Mouse (Mus musculus): ENCODE data around the gene Csl. TPM values are rescaled to one million over a fixed set of nuclear protein-coding genes. Genes with fewer than 3 reads are reported as not detected.

Csl gene
- not detected in 2 replicates for total RNA-seq (2014; rRNA removed)
- 0.06 and 0.10 TPM in 2 replicates for polyA plus RNA-seq (2015; fragmentation: Nextera tagmentation; extraction: Ambion mirVana)

DNA sequence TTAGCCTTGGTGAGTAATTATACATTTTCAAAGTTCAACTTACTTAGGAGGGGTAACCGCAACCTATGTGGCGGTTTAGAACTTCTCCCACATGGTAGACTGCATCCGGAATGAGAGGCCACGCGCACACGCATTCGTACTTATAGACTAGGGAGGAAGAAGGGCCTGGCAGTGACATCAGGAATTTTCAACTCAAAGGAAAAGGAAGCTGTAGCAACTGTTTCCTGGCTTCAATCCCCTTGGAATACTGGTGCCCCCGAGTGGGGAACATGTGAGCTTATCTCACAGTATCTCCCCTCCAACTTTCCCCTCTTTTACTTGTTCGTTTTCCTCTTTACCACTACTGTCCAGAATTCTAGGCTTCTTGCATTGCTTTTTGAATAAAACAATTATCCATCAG lies at the start of gene Csl:
Gene Csl (minus strand): TSS at position 101 of the 400 bp plus-strand sequence.
- TF ChIP-seq CTCF (IDR thresholded peaks at IDR 0.05; ENCODE audit: low read depth): no peak
- Histone ChIP-seq H3K36me3 (ENCODE audit: insufficient read depth) (no peaks in the 10 kb centered on the region), H3K9me3 (ENCODE audit: low read length) (no peaks in the 10 kb centered on the region), H3K4me2 (ENCODE audit: low read depth) (no peak within 1 kb of the TSS), H3K4me3 (ENCODE audit: low read depth, low read length) (no peak within 1 kb of the TSS), H3K27ac (ENCODE audit: low read depth, low read length) (no peak within 1 kb of the TSS), H3K9ac (no peak within 1 kb of the TSS), H3K4me1 (ENCODE audit: insufficient read depth) (no peaks in the 10 kb centered on the region), H3K27me3 (ENCODE audit: insufficient read depth, low read length) (no peaks in the 10 kb centered on the region)
- 92% methylated on average over 9 of the region's 9 CpGs for WGBS
- no peak for DNase-seq
- no peak for ATAC-seq

DNA sequence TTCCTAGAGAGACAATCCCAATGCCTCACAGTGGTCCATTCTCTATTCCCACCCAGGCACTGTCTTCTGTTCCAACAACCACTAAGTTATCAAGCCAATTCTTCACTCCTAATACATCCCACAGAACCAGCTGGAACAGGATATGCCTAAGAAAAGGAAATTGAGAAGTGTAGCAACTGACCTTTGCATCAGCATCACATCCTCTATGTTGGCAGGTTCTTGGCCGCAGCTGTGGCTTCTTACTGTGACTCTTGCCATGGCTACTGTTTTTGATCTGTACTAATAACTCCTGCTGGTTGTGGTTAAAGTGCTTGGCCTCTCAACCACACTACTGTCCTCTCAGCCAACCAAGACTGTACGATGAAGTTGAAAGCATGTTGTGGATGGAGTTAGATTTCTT lies 30.0 kb upstream of the Csl start:
- no peaks in the 10 kb centered on the region for H3K36me3 ChIP-seq (ENCODE audit: insufficient read depth)
- DNase-seq: no peak
- TF ChIP-seq CTCF (IDR thresholded peaks at IDR 0.05; ENCODE audit: low read depth): no peak
- no peak overlapping the region for H3K4me3 ChIP-seq (ENCODE audit: low read depth, low read length)
- H3K27ac ChIP-seq (ENCODE audit: low read depth, low read length): no peak overlapping the region
- H3K9me3 ChIP-seq (ENCODE audit: low read length): no peaks in the 10 kb centered on the region
- 93% methylated on average over 2 of the region's 2 CpGs for WGBS
- no peak for ATAC-seq
- H3K27me3 ChIP-seq (ENCODE audit: insufficient read depth, low read length): no peaks in the 10 kb centered on the region
- no peak overlapping the region for H3K9ac ChIP-seq
- no peaks in the 10 kb centered on the region for H3K4me1 ChIP-seq (ENCODE audit: insufficient read depth)
- H3K4me2 ChIP-seq (ENCODE audit: low read depth): no peak overlapping the region

DNA sequence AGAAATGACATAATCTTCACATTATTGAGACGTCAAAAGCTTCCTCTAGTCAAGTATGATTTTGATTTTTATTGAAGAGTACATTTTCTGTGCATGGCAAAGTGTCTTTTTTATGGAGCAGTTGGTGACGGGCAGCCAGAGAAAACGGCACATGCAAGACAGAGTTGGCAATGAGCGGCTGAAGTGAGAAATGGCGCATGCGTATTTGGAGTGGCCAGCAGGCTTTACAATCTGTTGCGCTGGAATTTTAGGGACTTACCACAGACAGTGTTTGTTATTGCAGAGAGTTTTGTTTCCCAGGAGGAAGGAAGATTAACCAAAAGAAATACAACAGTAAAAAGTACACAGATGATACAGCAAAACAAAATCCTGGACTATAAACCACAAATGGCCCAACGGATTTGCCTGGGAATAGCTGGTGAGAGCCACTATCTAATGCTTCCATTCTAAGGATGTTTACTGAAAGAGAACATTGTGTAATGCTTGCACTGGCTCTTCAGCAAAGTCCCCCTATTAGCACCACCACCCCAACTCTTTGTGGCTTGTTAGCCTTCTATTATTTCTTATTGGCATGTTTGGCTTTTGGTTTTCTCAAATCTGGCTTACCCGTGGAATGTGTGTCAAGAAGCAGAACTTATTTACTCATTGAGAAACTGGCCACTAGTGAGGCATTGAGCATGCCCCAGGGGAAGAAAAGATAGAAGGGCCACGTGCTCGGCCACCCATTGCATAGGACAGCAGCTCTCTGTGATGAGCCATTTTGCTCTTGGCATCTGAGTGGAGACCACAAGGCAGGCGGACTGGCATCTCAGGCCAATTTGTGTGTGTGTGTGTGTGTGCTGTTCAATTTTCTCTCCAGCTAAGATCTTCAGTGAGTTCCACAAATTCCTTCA lies 15.0 kb upstream of the Csl start:
- Histone ChIP-seq H3K4me1 (ENCODE audit: insufficient read depth) (no peaks in the 10 kb centered on the region), H3K4me2 (ENCODE audit: low read depth) (no peak overlapping the region), H3K27ac (ENCODE audit: low read depth, low read length) (no peak overlapping the region), H3K9ac (no peak overlapping the region), H3K27me3 (ENCODE audit: insufficient read depth, low read length) (no peaks in the 10 kb centered on the region), H3K36me3 (ENCODE audit: insufficient read depth) (no peaks in the 10 kb centered on the region), H3K9me3 (ENCODE audit: low read length) (no peaks in the 10 kb centered on the region), H3K4me3 (ENCODE audit: low read depth, low read length) (no peak overlapping the region)
- no peak for TF ChIP-seq CTCF (IDR thresholded peaks at IDR 0.05; ENCODE audit: low read depth)
- 63% methylated on average over 12 of the region's 12 CpGs for WGBS
- DNase-seq (peak; percentile 81), ATAC-seq (peak; percentile 79)

DNA sequence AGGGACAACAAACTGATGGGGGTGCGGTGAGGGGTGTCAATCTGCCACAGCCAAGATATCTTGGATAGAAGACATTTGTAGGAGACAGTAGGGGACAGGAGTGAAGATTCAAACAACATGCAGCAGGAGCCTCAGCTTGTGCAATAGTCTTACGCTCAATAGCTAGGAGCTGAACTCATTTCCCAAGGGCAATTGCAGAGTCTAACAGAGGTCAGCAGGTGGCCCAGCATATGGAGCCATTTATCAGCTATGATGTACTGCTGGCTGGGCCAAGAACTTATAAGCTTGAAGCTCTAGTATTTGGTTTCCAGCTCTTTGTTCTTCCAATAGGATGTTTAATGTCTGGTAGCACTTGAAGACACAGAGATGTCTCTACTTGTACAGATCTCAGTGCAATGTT lies 9.3 kb downstream of the Csl start:
- H3K27ac ChIP-seq (ENCODE audit: low read depth, low read length): no peak overlapping the region
- no peak overlapping the region for H3K4me2 ChIP-seq (ENCODE audit: low read depth)
- no peaks in the 10 kb centered on the region for H3K4me1 ChIP-seq (ENCODE audit: insufficient read depth)
- no peaks in the 10 kb centered on the region for H3K36me3 ChIP-seq (ENCODE audit: insufficient read depth)
- ATAC-seq: no peak
- H3K27me3 ChIP-seq (ENCODE audit: insufficient read depth, low read length): no peaks in the 10 kb centered on the region
- no peak overlapping the region for H3K9ac ChIP-seq
- no peak overlapping the region for H3K4me3 ChIP-seq (ENCODE audit: low read depth, low read length)
- WGBS: 100% methylated on average over 2 of the region's 2 CpGs
- no peak for DNase-seq
- no peak for TF ChIP-seq CTCF (IDR thresholded peaks at IDR 0.05; ENCODE audit: low read depth)
- no peaks in the 10 kb centered on the region for H3K9me3 ChIP-seq (ENCODE audit: low read length)

DNA sequence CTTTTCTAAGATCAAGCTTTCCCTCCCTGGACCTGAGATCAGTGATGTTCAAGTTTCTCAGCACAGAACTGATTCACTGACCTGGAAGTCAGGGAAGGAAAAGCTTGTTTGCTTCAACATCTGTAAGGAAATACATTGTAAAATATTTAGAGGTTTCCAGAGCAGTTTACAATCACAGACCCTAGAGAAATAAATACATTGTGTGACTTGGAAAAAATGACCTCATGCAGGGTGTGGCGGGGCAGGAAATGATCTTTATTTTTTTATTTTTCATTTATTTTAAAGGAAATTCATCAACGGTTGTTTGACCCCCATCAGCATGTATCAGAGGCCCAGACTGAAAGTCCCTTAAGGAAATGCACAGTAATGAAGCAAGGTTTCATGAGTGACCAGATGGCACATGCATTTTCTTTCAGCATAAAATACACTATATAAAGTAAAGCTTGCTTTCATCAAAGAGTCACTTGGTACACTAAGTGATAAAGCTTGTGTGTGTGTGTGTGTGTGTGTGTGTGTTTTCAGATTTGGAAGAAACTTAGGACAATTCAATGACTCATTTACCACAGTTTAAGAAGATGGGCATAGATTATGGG lies 10.7 kb downstream of the Csl start:
- WGBS: 92% methylated on average over 2 of the region's 2 CpGs
- H3K9ac ChIP-seq: no peak overlapping the region
- H3K36me3 ChIP-seq (ENCODE audit: insufficient read depth): no peaks in the 10 kb centered on the region
- H3K9me3 ChIP-seq (ENCODE audit: low read length): no peaks in the 10 kb centered on the region
- no peak overlapping the region for H3K4me3 ChIP-seq (ENCODE audit: low read depth, low read length)
- no peak for TF ChIP-seq CTCF (IDR thresholded peaks at IDR 0.05; ENCODE audit: low read depth)
- no peaks in the 10 kb centered on the region for H3K27me3 ChIP-seq (ENCODE audit: insufficient read depth, low read length)
- DNase-seq: no peak
- H3K27ac ChIP-seq (ENCODE audit: low read depth, low read length): no peak overlapping the region
- ATAC-seq: no peak
- H3K4me2 ChIP-seq (ENCODE audit: low read depth): no peak overlapping the region
- no peaks in the 10 kb centered on the region for H3K4me1 ChIP-seq (ENCODE audit: insufficient read depth)

DNA sequence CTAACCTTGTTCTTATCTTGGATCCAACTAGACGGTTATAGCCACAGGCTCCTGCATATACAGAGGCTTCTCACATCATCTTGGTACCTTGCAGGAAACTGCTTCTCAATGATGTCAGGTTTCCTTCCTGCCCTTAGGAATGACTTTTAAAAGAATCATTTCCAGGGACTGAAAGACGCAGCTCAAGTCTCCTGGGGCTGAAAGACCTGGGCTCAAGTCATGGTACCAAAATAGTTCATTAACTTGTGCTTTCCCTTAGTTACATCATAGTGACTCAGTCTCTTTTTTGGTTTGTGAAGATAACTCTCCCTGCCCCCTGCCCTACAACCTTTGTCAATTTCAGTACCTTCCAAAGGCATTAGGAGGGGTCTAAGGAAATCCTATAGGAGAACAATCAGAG lies 11.4 kb downstream of the Csl start:
- no peaks in the 10 kb centered on the region for H3K27me3 ChIP-seq (ENCODE audit: insufficient read depth, low read length)
- ATAC-seq (no peak), DNase-seq (no peak)
- no peak overlapping the region for H3K27ac ChIP-seq (ENCODE audit: low read depth, low read length)
- H3K4me3 ChIP-seq (ENCODE audit: low read depth, low read length): no peak overlapping the region
- H3K9me3 ChIP-seq (ENCODE audit: low read length): no peaks in the 10 kb centered on the region
- 79% methylated on average over 2 of the region's 2 CpGs for WGBS
- H3K4me1 ChIP-seq (ENCODE audit: insufficient read depth): no peaks in the 10 kb centered on the region
- no peak overlapping the region for H3K9ac ChIP-seq
- H3K4me2 ChIP-seq (ENCODE audit: low read depth): no peak overlapping the region
- TF ChIP-seq CTCF (IDR thresholded peaks at IDR 0.05; ENCODE audit: low read depth): no peak
- H3K36me3 ChIP-seq (ENCODE audit: insufficient read depth): no peaks in the 10 kb centered on the region

DNA sequence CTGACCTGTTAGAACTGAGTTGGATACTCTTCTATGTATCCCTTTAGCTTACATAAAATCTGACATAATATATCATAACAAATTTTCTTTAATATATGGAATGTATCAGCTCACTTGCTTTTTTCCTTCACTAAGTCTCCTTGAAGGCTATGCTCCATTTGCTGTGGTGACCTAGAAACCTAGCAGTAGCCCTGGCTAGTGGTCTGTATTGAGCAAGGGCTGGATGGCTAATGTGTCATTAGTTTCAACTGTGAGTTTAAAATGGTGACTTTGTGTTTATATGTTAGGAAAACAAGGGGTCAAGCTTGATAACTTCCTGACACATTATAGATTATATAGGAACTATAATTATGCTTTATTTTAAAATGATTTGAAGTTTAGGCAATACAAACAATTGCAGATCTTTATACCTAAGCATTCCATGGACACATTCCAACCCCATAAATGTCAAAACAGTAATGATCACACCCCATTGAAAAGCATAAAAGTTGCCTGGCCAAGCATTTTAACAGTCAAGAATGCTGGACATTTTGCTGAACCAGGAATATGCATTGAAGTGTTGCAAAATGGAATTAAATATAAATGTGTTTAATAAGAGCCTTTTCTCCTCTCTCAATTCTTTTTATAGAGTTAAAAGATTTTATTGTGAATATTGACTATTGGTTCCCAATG lies 17.7 kb downstream of the Csl start:
- H3K9ac ChIP-seq: no peak overlapping the region
- H3K4me3 ChIP-seq (ENCODE audit: low read depth, low read length): no peak overlapping the region
- ATAC-seq (no peak), DNase-seq (no peak)
- H3K4me1 ChIP-seq (ENCODE audit: insufficient read depth): no peaks in the 10 kb centered on the region
- no peak overlapping the region for H3K27ac ChIP-seq (ENCODE audit: low read depth, low read length)
- TF ChIP-seq CTCF (IDR thresholded peaks at IDR 0.05; ENCODE audit: low read depth): no peak
- H3K4me2 ChIP-seq (ENCODE audit: low read depth): no peak overlapping the region
- no peaks in the 10 kb centered on the region for H3K9me3 ChIP-seq (ENCODE audit: low read length)
- no peaks in the 10 kb centered on the region for H3K27me3 ChIP-seq (ENCODE audit: insufficient read depth, low read length)
- no peaks in the 10 kb centered on the region for H3K36me3 ChIP-seq (ENCODE audit: insufficient read depth)
